ENCODE assay signal across 8 mouse cellular contexts in genomic region chr2:137113288-137114061, GRCm38 (mm10). TPM values are rescaled to one million over a fixed set of nuclear protein-coding genes. Genes with fewer than 3 reads are reported as not detected.
A peak's percentile ranks its signal among the peaks of the same experiment; 100 is the strongest.
DNase-seq lines count a peak whose midpoint lies in the region; ATAC-seq and TF ChIP-seq lines count a peak whose summit lies in the region.

No protein-coding gene starts in this region.

- H3K27me3 ChIP-seq in ES-Bruce4 (ENCODE audit: control insufficient read depth, insufficient read depth, low read length, poor library complexity, severe bottlenecking) = no peaks in the 10 kb centered on the region
- H3K27me3 ChIP-seq in heart, embryonic 15.5 days = no peaks in the 10 kb centered on the region
- peaks cover 17% of the 10 kb centered on the region for H3K27me3 ChIP-seq in liver, postnatal 0 days (ENCODE audit: insufficient read depth, low read length)

- H3K9me3 ChIP-seq in ES-Bruce4 (replicated peaks; ENCODE audit: control insufficient read depth, insufficient read depth, low read length, poor library complexity, severe bottlenecking) = no peaks in the 10 kb centered on the region
- H3K9me3 ChIP-seq in heart, embryonic 15.5 days (replicated peaks) = no peaks in the 10 kb centered on the region
- no peaks in the 10 kb centered on the region for H3K9me3 ChIP-seq in liver, postnatal 0 days (ENCODE audit: low read length)

- H3K36me3 ChIP-seq in ES-Bruce4 (ENCODE audit: control insufficient read depth, insufficient read depth, low read length, poor library complexity, severe bottlenecking) = no peaks in the 10 kb centered on the region
- H3K36me3 ChIP-seq in heart, embryonic 15.5 days = no peaks in the 10 kb centered on the region
- no peaks in the 10 kb centered on the region for H3K36me3 ChIP-seq in liver, postnatal 0 days (replicated peaks; ENCODE audit: insufficient read depth, low read length)

- 10% methylated on average over 12 of the region's 12 CpGs for WGBS in heart, embryonic 15.5 days
- 51% methylated on average over 11 of the region's 12 CpGs for WGBS in liver, postnatal 0 days (ENCODE audit: insufficient replicate concordance)

- H3K4me1 ChIP-seq in ES-Bruce4 (ENCODE audit: control insufficient read depth, insufficient read depth, low read length) = no peaks in the 10 kb centered on the region
- H3K4me1 ChIP-seq in heart, embryonic 15.5 days (replicated peaks) = peaks cover 50% of the 10 kb centered on the region
- peaks cover 18% of the 10 kb centered on the region for H3K4me1 ChIP-seq in liver, postnatal 0 days (ENCODE audit: insufficient read depth)

- peak overlapping the region; percentile 93 for H3K4me2 ChIP-seq in heart, embryonic 15.5 days
- H3K4me2 ChIP-seq in liver, postnatal 0 days (ENCODE audit: low read depth, low read length) = peak overlapping the region; percentile 82

- TF ChIP-seq POLR2A in ES-Bruce4 (IDR thresholded peaks at IDR 0.05; ENCODE audit: insufficient read depth, low read length) = no peak

- TF ChIP-seq EP300 in ES-Bruce4 (IDR thresholded peaks at IDR 0.05; ENCODE audit: insufficient read depth, low read depth, low read length) = no peak
- no peak for TF ChIP-seq EP300 in liver, postnatal 0 days (IDR thresholded peaks at IDR 0.05; ENCODE audit: low read depth)

- H3K27ac ChIP-seq in ES-Bruce4 (ENCODE audit: insufficient read depth, low read length) = no peak overlapping the region
- H3K27ac ChIP-seq in heart, embryonic 15.5 days = peak overlapping the region; percentile 99
- H3K27ac ChIP-seq in liver, postnatal 0 days (ENCODE audit: low read depth) = no peak overlapping the region

- TF ChIP-seq CTCF in ES-Bruce4 (IDR thresholded peaks at IDR 0.05; ENCODE audit: low read depth, low read length) = no peak
- TF ChIP-seq CTCF in liver, postnatal 0 days (IDR thresholded peaks at IDR 0.05; ENCODE audit: low read depth) = no peak

- no peak for ATAC-seq in heart, embryonic 15.5 days (replicated peaks; ENCODE audit: insufficient number of reproducible peaks, insufficient read depth, low FRiP score, low read depth)
- no peak for ATAC-seq in liver, postnatal 0 days
- ATAC-seq in megakaryocyte-erythroid progenitor cell, adult 5-6 weeks (replicated peaks; ENCODE audit: low FRiP score, low TSS enrichment, poor library complexity, severe bottlenecking) = no peak

- peak overlapping the region; percentile 94; the same call in 1 of the 2 replicates for H3K9ac ChIP-seq in ES-Bruce4 (ENCODE audit: low read depth, poor library complexity, severe bottlenecking)
- peak overlapping the region; percentile 79 for H3K9ac ChIP-seq in heart, embryonic 15.5 days
- no peak overlapping the region for H3K9ac ChIP-seq in liver, postnatal 0 days (replicated peaks)

- H3K4me3 ChIP-seq in ES-Bruce4 (ENCODE audit: low read depth, low read length) = no peak overlapping the region
- peak overlapping the region; percentile 64 for H3K4me3 ChIP-seq in heart, embryonic 15.5 days
- peak overlapping the region; percentile 72 for H3K4me3 ChIP-seq in liver, postnatal 0 days (ENCODE audit: low read depth, low read length)

- DNase-seq in 3T3-L1 (ENCODE audit: low read depth, low spot score) = peak; percentile 45
- no peak for DNase-seq in liver, postnatal 0 days
- no peak for DNase-seq in urinary bladder, postnatal 25 days (ENCODE audit: low spot score)
- no peak for DNase-seq in urinary bladder, adult 2 months (ENCODE audit: low spot score)
- no peak for DNase-seq in right cerebral cortex, postnatal 25 days

RNA-seq across cellular contexts. Expression of gene Jag1, which starts 3.0 kb away (rescaled TPM):
- 10.3 and 11.4 TPM in 2 replicates for polyA plus RNA-seq in ES-Bruce4 (2011; ENCODE audit: insufficient read depth, insufficient read length, low read depth, missing spikeins)
- 11.8 and 16.5 TPM in 2 replicates for polyA plus RNA-seq in heart, embryonic 15.5 days (2015; fragmentation: Nextera tagmentation; extraction: Ambion mirVana)
- 1.1 and 1.4 TPM in 2 replicates for polyA plus RNA-seq in liver, postnatal 0 days (2015; fragmentation: Nextera tagmentation; extraction: Ambion mirVana)
- polyA plus RNA-seq in urinary bladder, adult 2 months (2012; rRNA removed) = 8.1 and 20.0 TPM in 2 replicates
- total RNA-seq in megakaryocyte-erythroid progenitor cell, adult 5-6 weeks (2014; fragmentation: Nextera tagmentation) = 0.30 TPM in 1 of 2 replicates, not detected in the other
- total RNA-seq in megakaryocyte-erythroid progenitor cell, adult 5-6 weeks (2017) = not detected in 2 replicates
